Mouse (Mus musculus) left cerebral cortex, postnatal 14 days (tissue): ENCODE data around the gene Tenm4. TPM values are rescaled to one million over a fixed set of nuclear protein-coding genes. Genes with fewer than 3 reads are reported as not detected.

Experiments
- DNase-seq, 2 experiments: peaks; one replicate each; pipeline ENCODE4 v3.0.0; 2021 to 2022; ENCODE audit warnings: low spot score in 2 of 2, mixed read lengths in 1 of 2
- intact Hi-C: fragments of 180-260 bp; cut with DNase I; formaldehyde crosslinking; loops from one replicate; pipeline ENCODE4 v1.15.1; 2025
- total RNA-seq, 2 experiments: library from RNA; stranded (reverse); gene quantifications; 2 replicates each; pipeline ENCODE4 v1.2.3; 2021

The Tenm4 gene
- total RNA-seq, 2 experiments from 2014 or later, result 117 to 118 TPM

- intact Hi-C loops, result no loop called here
- DNase-seq, result no peak
These were observed 132.9 kb downstream of the Tenm4 start for GRCm38 (mm10) chr7:96303963-96304362.

- intact Hi-C loops, result no loop called here
- no peak for DNase-seq
These were observed 134.4 kb downstream of the Tenm4 start for GRCm38 (mm10) chr7:96305382-96305935.

GRCm38 (mm10) chr7:96308106-96308505, 137.1 kb downstream of the Tenm4 start:
- intact Hi-C loops, result no loop called here
- no peak for DNase-seq

- intact Hi-C loops, result no loop called here
- no peak for DNase-seq
These were observed 158.3 kb downstream of the Tenm4 start for GRCm38 (mm10) chr7:96329343-96329742.

GRCm38 (mm10) chr7:96331186-96331585, 160.1 kb downstream of the Tenm4 start:
- intact Hi-C loops, result no loop called here
- no peak for DNase-seq

GRCm38 (mm10) chr7:96334361-96334760, 163.3 kb downstream of the Tenm4 start:
- no peak for DNase-seq
- intact Hi-C loops, result no loop called here

- intact Hi-C loops, result no loop called here
- no peak for DNase-seq
These were observed 165.3 kb downstream of the Tenm4 start for GRCm38 (mm10) chr7:96336376-96336775.

- intact Hi-C loops, result no loop called here
- peak; percentile 47 to 69 for DNase-seq
These were observed 169.8 kb downstream of the Tenm4 start for GRCm38 (mm10) chr7:96340826-96341225.

- intact Hi-C loops, result no loop called here
These were observed 170.4 kb downstream of the Tenm4 start for GRCm38 (mm10) chr7:96341479-96341878.

GRCm38 (mm10) chr7:96342996-96343395, 171.9 kb downstream of the Tenm4 start:
- intact Hi-C loops, result no loop called here

More at GRCm38 (mm10) chr7:96341479-96341878, 170.4 kb downstream of the Tenm4 start:
- DNase-seq, result no peak

GRCm38 (mm10) chr7:96343667-96344066, 172.6 kb downstream of the Tenm4 start:
- intact Hi-C loops, result no loop called here
- DNase-seq, result no peak

More at GRCm38 (mm10) chr7:96342996-96343395, 171.9 kb downstream of the Tenm4 start:
- no peak for DNase-seq

- DNase-seq, result no peak
- intact Hi-C loops, result no loop called here
These were observed 181.6 kb downstream of the Tenm4 start for GRCm38 (mm10) chr7:96352671-96353070.

GRCm38 (mm10) chr7:96356285-96356811, 185.3 kb downstream of the Tenm4 start:
- intact Hi-C loops, result no loop called here
- DNase-seq, result no peak

- peak in 1 of 2 experiments; percentile 19 for DNase-seq
- intact Hi-C loops, result no loop called here
These were observed 186.5 kb downstream of the Tenm4 start for GRCm38 (mm10) chr7:96357550-96357949.

GRCm38 (mm10) chr7:96363311-96363710, 192.3 kb downstream of the Tenm4 start:
- intact Hi-C loops, result no loop called here
- DNase-seq, result no peak

GRCm38 (mm10) chr7:96369947-96370346, 198.9 kb downstream of the Tenm4 start:
- peak in 1 of 2 experiments; percentile 21 for DNase-seq
- intact Hi-C loops, result no loop called here

- intact Hi-C loops, result no loop called here
- no peak for DNase-seq
These were observed 203.1 kb downstream of the Tenm4 start for GRCm38 (mm10) chr7:96374004-96374663.

GRCm38 (mm10) chr7:96375507-96375906, 204.5 kb downstream of the Tenm4 start:
- intact Hi-C loops, result no loop called here
- no peak for DNase-seq

GRCm38 (mm10) chr7:96383686-96384528, 212.9 kb downstream of the Tenm4 start:
- intact Hi-C loops, result loop anchor here (10.0 kb wide), 1 partner anchor 169 kb away; no protein-coding TSS in a partner anchor
- DNase-seq, result no peak
